Mouse (Mus musculus): Measurements from ENCODE around the gene Ces1d.

Ces1d gene

GRCm38 (mm10) chr8:93132196-93132595, 65.4 kb downstream of the Ces1d start:
- no peak for DNase-seq (ENCODE audit: low spot score)

GRCm38 (mm10) chr8:93131233-93131980, 66.2 kb downstream of the Ces1d start, which contains the start of gene Ces1c:
Gene Ces1c (minus strand): TSS chr8:93131283.
- DNase-seq (ENCODE audit: low spot score), result no peak

GRCm38 (mm10) chr8:93126476-93126875, 71.2 kb downstream of the Ces1d start:
- DNase-seq (ENCODE audit: low spot score), result no peak

- DNase-seq (ENCODE audit: low spot score), result no peak
These were observed 75.6 kb downstream of the Ces1d start for GRCm38 (mm10) chr8:93122005-93122404.
